Mouse (Mus musculus): ENCODE measurements around the gene Napsa.

The Napsa gene

DNA sequence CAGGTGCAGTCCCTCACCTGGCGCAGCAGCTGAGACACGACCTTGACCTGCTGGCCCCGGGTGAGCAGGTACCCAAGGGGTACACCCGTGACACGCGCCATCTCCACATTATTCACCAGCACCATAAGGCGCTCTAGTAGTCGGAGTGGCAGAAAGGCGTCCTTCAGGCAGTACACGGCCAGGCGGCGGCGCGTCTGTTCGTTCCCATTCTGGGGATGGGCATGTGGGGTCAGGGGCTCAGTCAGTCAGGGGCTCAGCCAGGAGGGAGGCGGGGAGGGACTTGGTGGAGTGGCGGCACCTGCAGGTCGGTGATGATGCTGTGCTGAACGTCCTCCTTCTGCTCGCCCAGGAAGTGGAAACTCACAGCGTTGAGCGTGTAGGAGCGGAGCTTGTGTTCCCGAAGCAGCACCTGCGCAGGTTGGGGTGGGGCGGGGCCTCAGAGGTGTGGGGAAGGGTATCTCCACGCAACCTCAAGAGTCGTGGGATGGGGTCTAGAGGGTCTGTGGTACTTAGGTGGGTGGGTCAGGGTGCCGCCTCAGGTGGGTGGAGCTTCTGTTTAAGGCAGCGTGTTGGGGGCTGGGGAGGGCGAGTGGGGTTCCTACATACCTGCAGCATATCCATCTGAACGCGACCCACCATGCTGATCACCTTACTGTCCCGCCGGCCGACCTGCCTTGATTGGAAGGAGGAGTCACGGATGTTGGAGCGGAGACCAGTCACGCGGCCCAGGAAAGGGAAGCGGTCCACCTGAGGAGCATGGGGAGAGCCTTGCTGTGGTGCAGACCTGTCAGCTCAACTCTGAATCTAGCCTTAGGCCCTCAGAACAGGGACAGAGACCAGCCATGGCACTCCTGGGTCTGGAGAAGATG, 33.2 kb upstream of the Napsa start:
- no peak for DNase-seq (ENCODE audit: low spot score)

DNA sequence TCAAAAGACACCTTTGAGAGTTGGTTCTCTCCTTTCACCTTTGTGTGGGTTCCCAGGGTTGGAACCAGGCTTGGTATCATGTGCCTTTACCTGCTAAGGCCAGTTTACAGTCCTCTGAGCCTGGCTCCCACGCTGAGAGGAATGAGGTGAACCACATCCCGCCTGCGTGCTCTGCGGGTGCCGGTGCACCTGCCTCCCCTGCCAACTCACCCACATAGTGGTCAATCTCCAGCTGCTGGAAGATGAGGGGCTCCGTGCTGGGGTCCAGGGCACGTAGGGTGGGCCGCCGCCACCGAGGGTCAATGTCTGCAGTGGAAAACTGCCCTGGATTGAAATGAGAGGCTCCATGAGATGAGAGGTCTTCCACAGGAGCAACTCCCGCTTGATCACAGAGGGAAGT, 29.6 kb upstream of the Napsa start:
- no peak for DNase-seq (ENCODE audit: low spot score)

DNA sequence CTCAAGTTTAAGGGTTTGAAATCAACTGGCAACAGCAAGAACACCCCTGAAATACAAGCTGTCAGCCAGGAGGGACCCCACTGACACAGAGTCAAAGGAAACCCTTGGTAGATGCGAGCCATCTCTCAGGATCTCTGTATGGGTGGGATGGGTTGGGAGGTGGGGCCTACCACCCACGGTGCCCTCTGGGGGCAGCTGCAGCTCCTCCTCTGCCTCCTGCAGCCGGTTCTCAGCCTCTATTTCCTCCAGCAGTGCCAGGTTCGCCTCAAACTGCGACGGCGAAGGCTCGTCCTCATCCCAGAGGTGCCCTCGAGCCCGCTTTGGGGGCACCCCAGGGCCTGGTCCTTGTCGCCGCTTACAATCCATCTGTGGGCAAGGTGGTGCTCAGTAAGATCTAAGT, 29.1 kb upstream of the Napsa start:
- no peak for DNase-seq (ENCODE audit: low spot score)

DNA sequence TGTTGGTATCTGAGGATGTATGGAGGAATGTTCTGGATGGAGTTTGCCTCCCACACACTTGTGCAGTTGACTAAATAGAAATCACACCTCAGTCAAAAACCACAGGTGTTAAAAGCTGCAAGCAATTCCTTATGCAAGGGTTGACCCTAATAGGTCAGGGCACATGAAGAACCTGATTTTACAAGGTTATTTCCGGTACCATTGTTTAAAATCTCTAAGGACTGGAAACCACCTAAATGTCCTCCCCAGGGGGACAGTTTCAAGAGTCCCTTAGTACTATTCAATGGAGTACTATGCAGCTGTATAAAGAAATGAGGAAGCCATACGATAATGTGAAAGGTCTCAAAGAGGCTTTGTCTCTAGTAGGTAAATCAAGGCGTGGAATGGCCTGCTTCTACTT, 25.9 kb upstream of the Napsa start:
- no peak for DNase-seq (ENCODE audit: low spot score)

DNA sequence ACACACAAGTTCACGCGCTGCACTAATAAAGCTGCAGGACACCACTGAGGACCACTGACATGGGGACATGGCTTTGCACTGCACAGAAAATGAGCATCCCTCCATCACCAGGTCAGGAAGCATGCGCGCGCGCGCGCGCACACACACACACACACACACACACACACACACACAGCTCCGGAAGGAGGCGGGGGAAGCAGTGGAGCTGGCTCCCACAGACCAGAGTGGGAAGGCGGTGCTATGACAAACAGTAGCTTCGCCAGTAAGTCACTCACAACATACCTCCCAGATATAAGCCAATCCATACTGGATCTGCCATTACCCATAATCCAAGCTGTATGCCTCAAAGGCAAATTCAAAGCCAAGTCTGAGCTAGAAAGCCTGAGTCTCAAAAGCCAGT, 25.1 kb upstream of the Napsa start:
- DNase-seq (ENCODE audit: low spot score): no peak

DNA sequence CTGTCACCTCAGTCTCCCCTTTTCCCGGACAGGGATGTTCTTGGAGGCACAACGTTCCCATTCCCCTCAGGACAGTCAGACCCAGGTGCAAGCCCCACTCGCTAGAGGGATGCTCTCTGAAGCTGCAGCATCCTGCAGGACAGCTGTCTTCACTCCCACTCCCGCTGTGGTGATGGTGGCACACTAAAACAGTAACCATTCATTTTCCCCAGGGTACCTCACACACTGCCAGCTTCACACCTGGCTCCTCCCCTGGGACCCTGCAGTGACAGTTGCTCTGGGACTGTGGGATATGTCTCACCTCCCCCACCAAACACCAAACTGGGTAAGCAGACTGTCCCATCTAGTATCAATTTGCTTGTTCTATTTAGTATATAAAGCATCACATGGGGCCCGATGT, 24.5 kb upstream of the Napsa start:
- DNase-seq (ENCODE audit: low spot score): no peak

DNA sequence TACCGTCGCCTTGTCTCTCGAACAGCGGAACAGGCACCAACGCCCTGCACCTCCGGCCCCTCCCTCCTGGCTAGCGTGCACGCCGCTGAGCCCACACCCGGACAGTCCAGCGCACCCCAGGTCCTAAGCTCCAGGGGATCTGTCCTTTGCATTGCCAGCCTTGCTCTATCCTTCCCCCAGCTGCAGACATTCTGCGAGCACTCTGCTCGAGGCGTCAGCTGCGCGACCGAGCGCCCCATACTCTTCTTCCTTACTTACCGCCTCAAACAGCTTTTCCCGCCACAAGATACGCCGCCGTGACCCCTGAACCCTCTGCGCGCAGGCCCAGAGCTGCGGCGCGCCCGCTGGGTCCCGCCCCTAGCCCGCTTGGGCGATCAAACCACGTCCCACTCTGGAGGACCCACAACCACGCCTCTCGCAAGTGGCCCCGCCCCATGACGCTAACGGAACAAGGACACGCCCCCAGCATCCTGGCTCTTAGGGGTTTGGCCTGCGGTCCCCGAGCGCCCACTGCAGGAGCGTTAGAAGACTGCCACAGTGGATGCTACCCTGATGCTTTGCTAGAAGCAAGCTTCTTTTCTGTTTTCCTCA, 23.6 kb upstream of the Napsa start, which contains the start of gene Pold1:
Gene Pold1, minus strand, starts transcription at position 353 of the 591 bp plus-strand sequence.
- peak; percentile 99 for DNase-seq (ENCODE audit: low spot score)

DNA sequence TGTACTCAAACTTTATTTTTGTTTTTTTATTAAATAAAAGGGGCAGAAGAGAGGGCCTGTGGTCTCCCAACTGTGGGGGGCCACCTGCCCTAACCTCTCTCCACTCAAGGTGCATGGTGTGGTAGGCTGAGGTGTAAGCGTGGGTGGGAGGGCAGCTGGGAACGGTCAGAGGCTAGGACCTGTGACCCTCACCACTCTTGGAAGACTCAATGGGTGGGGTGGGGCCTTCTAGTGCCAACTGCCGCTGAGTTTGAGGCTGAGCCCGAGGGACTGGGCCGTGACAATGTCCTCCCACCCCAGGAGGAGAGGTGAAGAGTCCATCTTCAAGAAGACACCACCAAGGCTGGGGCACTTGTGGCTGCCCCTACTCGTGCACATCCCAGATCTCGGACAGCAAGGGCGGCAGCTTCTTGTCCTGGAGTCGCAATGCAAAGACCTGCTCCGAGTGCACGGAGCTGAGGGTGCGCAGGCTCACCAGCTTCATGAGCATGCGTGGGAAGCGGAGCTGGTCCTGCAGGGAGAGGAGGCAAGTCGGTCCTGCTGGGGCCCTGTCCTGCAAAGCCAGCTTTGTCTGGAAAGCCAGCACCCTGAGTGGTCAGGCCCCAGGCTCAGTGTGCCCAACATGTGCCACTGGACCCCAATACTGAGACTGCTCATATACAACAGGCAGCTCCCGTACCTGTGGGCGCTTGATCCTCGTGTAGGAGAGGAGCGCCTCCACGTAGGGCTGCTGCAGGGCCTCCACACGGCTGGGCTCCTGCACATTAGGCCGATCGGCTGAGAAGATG, 22.4 kb upstream of the Napsa start:
- DNase-seq (ENCODE audit: low spot score): no peak

DNA sequence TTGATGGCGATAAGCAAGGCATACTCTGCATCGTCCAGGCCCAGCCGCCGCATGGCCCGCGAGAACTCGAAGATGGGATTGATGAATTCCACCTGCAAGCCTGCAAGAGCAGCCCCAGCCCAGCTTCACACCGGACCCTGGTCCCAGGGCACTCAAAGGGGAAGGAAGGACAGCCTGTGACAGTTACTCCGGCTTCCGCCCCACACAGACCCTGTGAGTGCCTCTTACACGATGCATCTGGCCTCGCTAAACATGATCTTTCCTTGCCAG, 21.8 kb upstream of the Napsa start:
- DNase-seq (ENCODE audit: low spot score): no peak

DNA sequence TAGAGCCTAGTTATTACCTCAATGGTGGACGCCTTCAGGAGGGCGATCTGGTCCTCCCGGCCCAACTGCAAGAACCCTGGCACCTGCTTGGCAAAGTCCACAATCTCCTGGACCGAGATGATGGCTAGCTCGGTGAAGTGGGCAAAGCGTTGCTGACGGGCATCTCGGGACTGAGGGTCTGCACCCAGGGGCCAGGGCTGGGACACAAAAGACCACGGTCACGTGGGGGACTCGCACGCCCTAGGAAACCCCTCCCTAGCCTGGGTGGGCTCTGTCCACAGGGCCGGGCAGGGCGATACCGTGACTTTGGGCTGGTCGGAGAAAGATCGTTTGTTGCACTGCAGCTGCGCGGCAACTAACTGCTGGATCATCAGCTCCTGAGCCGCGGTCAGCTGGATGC, 20.9 kb upstream of the Napsa start:
- DNase-seq (ENCODE audit: low spot score): no peak

DNA sequence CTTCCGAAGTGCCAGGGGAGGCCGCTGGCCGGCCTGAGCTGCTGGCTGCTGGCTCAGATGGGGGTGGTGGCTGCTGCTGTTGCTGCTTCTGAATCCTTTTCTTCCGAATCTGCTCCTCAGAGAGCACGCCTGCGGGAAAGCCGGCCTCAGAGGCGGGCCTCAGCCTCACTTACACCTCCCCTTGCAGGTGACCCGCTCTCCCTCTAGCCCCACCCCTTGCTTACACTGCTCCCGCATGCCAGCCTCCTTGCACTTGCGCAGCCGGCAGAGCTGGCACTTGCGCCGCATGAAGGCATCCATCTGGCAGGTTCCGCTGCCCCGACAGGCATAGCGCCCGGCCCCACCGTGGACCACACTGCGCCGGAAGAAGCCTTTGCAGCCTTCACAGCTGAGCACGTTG, 20.4 kb upstream of the Napsa start:
- DNase-seq (ENCODE audit: low spot score): no peak

DNA sequence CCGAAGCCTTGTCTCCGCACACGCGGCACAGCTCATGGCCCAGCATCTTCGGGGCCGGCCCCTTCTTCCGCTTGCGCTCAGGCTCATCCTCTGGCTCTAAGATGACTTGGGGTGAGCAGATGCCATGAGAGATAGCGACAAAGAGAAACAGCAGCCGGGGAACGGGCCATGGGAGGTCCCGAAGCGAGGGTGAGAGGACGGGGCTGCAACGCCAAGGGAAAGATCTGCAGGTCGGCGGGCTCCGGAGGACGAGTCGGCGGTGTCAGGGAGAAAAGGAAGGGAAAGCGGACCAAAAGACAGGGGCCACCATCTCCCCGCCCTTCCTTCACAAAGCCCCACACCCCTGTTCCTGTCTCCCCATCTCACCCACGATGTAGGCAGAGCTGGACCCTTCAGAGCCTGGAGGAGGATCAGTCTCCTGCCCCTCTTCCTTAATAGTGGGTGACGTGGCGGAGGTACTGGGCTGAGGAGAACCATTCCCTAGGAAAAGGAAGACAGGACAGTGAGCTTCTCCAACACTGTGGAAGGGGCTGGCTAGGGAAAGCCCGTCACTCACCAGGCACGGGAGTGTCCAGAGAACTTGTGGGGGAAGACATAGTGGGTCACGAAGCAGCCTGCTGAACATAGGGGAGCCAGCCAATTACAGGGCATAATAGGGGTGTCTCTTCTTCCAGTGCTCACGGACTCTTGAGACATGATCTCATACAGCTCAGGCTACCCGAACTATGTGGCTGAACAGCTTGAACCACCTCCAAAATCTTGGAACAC, 19.9 kb upstream of the Napsa start:
- no peak for DNase-seq (ENCODE audit: low spot score)

DNA sequence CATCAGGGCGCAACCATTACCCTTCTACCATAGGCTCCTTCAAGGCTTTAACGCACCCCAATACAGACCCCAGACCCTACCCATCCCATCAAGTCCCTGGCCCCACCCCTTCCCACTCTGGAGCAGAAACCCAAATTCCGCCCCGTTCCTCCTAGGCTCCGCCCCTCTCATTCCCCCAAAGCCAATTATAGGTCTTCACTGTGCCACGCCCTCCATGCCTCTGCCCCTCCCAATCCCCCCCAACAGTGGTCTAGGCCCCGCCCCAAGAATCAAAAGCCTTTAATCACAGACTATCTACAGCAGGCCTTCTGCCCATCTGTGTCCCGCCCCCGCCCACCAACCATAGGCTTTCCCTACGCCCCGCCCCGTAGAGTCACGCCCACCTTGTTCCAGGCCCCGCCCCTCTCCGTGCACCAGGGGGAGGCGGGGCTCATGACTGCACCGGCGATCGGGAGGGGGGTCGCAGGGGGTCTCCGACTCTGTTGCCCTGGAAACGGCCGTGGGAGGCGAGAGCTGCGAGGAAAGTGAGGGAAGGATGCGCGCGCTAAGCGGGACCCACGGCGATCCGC, 18.9 kb upstream of the Napsa start:
- peak; percentile 80 for DNase-seq (ENCODE audit: low spot score)

DNA sequence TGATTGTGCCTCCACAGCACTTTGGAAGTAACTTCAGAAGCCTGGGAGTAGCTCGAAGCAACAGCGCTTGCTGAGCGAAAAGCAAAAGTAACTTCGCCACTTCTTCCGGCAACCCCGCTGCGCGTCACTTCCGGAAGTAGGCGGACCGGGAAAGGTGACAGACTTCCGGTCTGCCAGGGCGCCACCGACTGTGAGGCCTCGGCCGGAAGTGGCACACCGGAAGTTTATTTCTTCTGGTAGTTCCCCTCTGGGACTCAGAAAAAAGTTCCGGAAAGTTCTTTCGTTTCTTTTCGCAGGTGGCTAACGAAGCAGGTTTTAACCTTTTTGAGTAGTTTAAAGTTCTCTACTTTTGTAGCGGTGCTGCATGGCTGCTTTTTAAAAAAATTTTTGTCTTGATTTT, 18.4 kb upstream of the Napsa start, which contains the start of gene Nr1h2:
Gene Nr1h2, minus strand, starts transcription at position 126 of the 400 bp plus-strand sequence.
- peak; percentile 95 for DNase-seq (ENCODE audit: low spot score)

DNA sequence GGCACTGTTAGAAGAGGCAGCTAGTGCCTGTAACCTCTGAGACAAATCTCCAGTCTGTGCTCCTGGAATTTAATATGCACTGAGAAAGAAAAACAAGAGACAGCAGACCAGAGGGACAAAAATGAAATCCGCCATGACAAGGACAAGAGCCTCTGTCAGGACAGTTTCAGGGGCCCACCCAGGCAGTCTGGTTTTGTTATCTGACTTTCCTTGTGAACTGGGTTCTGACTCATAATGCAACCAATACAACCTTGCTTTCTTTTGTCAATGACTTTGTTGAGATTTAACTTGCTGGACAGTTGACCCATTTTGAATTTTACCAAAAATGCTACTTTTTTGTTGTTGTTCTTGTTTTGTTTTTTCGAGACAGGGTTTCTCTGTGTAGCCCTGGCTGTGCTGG, 14.6 kb upstream of the Napsa start:
- no peak for DNase-seq (ENCODE audit: low spot score)

DNA sequence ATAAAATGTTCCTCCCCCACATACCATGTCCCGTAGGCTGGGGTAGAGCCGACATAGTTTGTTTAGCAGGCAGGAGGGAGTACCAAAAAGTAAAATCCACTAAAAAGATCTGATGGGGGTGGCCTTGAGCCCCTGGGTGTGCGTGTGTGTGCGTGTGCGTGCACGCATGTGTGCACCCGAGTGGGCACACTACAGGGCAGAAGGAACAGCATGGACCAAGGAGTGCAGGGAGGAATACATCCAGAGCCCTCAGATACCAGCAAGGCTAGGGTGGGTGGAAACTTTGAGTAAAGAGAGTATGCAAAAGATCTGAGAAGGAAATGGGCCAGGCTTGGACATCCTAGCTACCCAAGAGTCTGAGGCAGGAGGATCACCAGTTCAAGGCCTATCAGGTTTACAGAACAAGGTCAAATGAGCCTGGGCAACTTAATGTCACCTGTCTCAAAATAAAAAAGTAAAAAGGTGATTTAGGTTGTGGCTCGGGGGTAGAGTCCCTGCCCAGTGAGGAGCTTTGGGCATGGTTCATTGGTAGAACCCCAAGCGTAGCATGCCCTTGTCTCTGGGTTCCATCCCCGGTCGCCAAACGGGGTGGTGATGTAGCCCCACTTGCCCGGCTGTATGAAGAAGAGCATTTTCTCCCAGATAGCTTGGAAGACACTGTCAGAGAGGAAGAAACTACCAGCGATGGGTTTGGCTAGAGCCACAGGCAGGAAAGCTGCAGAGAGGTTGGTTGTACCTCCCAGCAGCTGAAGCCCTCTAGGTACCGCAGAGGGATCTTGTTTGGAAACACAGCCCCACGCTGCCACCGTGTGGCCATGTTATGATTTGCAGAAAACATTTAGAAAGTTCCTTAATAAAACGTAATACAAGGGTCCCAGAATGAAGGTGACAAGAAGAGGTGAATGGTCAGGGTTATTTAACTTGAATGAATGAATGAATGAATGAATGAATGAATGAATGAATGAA, 11.5 kb upstream of the Napsa start:
- DNase-seq (ENCODE audit: low spot score): peak; percentile 69

DNA sequence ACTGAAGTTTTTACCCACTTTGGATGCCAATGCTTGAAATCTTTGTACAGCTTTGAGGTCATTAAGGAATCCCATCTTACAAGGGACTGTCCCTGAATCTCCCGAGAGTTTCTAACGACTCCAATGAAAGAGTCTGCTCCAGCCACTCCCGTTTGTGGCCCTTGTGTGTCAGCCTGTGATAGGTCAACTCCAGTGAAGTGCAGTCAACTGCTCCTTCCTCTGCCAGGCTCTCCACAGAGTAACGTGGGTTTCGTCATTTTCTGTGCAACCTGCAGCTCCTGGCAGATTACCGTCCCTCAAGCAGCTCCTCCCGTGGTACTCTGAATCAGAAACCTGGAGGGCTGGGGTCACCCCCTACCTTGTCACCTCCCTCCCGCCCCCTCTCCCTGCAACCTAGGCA, 8.9 kb upstream of the Napsa start:
- no peak for DNase-seq (ENCODE audit: low spot score)

DNA sequence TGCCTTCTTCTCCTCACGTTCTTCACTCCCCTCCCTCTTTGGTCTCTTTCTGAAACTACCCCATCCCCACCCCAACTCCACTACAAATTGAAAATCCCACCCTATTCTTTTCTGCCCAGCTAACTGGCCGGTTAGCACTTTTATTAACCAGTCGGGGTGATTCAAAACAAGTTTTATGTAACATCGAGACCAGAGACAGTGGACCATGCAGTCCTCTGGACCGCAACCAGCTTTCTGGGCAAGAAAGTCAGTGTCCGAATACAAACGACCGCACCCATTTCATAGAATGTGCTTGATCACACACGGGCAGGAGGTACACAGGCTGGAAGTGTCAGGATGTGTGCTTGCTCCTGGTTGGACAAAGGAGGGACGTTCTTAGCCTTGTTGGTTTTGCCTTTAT, 7.7 kb upstream of the Napsa start:
- DNase-seq (ENCODE audit: low spot score): no peak

DNA sequence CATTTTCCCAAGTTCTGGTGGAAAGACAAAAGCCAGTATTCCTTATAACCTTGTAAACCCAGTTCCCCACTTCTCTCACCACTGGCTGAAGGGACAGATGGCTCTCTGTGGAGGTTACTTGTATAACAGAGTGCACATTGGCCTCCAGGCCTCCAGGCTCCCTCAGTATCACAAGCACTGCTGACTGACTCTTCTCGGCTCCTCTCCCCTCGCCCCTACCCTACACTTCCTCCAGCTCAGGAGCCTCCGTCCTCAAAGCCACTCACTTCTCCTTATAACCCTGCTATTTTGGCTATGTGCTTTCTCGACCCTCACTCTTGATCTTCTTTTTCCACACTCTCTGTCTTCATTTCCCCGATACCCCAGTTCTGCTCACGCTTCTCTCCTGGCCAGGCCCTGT, 6.8 kb upstream of the Napsa start:
- DNase-seq (ENCODE audit: low spot score): no peak

DNA sequence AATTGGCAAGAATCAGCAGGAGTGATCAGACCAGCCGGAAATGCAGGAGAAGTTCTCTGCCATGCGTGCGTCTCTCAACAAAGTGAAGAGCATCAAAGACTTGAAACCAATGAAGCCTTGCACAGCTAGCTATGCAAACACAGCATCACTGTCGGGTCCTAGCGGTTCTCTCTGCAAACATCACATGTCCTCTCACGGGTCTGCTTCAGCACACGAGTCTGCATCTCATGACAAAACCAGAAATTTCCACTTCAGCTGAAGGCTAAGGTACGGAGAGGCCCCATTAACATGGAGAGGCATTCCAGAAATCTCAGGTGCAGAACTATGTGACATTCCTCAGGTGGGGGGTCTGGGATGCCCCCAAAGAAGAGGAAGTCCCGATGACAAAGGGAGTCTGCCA, 3.4 kb upstream of the Napsa start:
- no peak for DNase-seq (ENCODE audit: low spot score)

DNA sequence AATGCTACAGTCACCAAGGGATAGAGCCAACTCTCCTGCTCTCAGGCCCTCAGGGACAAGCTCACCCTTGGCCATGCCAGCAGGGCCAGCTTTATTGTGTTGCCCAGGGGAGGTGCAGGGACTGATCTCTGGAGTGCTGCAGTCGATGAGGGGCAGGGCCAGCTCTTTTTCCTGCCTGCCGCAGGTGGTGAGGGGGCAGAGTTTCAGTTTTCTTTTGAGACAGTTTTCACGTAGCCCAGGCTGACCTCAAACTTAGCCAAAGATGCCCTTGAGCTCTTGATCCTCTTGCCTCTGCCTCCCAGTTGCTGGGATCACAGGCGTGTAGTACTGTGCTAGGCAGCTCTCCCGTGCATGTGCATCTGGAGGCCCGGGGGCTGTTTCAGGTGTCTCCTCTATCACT, 1.2 kb upstream of the Napsa start:
- no peak for DNase-seq (ENCODE audit: low spot score)

Data from urinary bladder, postnatal 25 days (tissue).